Mouse (Mus musculus) MEL (cell line): ENCODE data around the gene Gp2. TPM values are rescaled to one million over a fixed set of nuclear protein-coding genes. Genes with fewer than 3 reads are reported as not detected.

Source experiments
- DNase-seq: peaks from one replicate; pipeline ENCODE4 v3.0.0; 2011; ENCODE audit warnings: low read depth, low spot score
- H3K27ac ChIP-seq: 2 replicates; pipeline ENCODE4 v1.5.1; 2012; ENCODE audit warnings: low read depth, mild to moderate bottlenecking, control low read depth, low read length, moderate library complexity; ENCODE audit not compliant: control insufficient read depth
- H3K27me3 ChIP-seq, 2 experiments: fragments of 150-350 bp in 1 of 2; sonication (generic) in 1 of 2; 2 replicates each; pipeline ENCODE4 v1.6.1; 2012; ENCODE audit warnings: low read length in 2 of 2, mild to moderate bottlenecking in 2 of 2, improper control_type of control experiment in 1 of 2, moderate library complexity in 1 of 2; ENCODE audit not compliant: insufficient read depth in 2 of 2, control insufficient read depth in 1 of 2
- H3K36me3 ChIP-seq, 2 experiments: 2 replicates each; pipeline ENCODE4 v1.6.1; 2012 to 2014; ENCODE audit warnings: low read length in 2 of 2, improper control_type of control experiment in 1 of 2, inconsistent platforms in 1 of 2, mild to moderate bottlenecking in 1 of 2; ENCODE audit not compliant: insufficient read depth in 2 of 2, control insufficient read depth in 1 of 2
- H3K4me1 ChIP-seq, 2 experiments: fragments of 150-350 bp in 1 of 2; sonication (generic) in 1 of 2; 2 replicates each; pipeline ENCODE4 v1.6.1; 2012; ENCODE audit warnings: low read length in 2 of 2, improper control_type of control experiment in 1 of 2, mild to moderate bottlenecking in 1 of 2; ENCODE audit not compliant: insufficient read depth in 2 of 2, control insufficient read depth in 1 of 2
- H3K4me3 ChIP-seq, 2 experiments: fragments of 150-350 bp in 1 of 2; sonication (generic) in 1 of 2; 2 replicates each; pipeline ENCODE4 v1.5.1; 2012; ENCODE audit warnings: low read depth in 2 of 2, low read length in 2 of 2, mild to moderate bottlenecking in 2 of 2, moderate library complexity in 2 of 2, control low read depth in 1 of 2, improper control_type of control experiment in 1 of 2; ENCODE audit not compliant: control insufficient read depth in 1 of 2, insufficient read depth in 1 of 2
- H3K79me2 ChIP-seq: 2 replicates; pipeline ENCODE4 v1.6.1; 2012; ENCODE audit warnings: mild to moderate bottlenecking, low read length, moderate library complexity; ENCODE audit not compliant: control insufficient read depth, poor library complexity, insufficient read depth
- H3K9ac ChIP-seq: 2 replicates; pipeline ENCODE4 v1.6.1; 2012; ENCODE audit warnings: low read depth, mild to moderate bottlenecking, control low read depth, low read length, moderate library complexity; ENCODE audit not compliant: control insufficient read depth, poor library complexity, severe bottlenecking
- H3K9me3 ChIP-seq: fragments of 150-350 bp; sonication (generic); replicated peaks from 2 replicates; pipeline ENCODE4 v1.6.1; 2012; ENCODE audit warnings: mild to moderate bottlenecking, low read length, improper control_type of control experiment, moderate library complexity; ENCODE audit not compliant: insufficient read depth
- BHLHE40 ChIP-seq: IDR thresholded peaks from 2 replicates; pipeline ENCODE4 v1.6.1; 2012; ENCODE audit warnings: low read depth, mild to moderate bottlenecking, inconsistent platforms, low read length, improper control_type of control experiment, borderline replicate concordance
- CHD1 ChIP-seq: IDR thresholded peaks from 2 replicates; pipeline ENCODE4 v1.6.1; 2012; ENCODE audit warnings: low read depth, mild to moderate bottlenecking, inconsistent platforms, low read length, improper control_type of control experiment
- CTCF ChIP-seq, 3 experiments: IDR thresholded peaks in 2 of 3; conservative IDR thresholded peaks in 1 of 3; 2 replicates each; pipeline ENCODE4 v1.5.1; 2011 to 2012; ENCODE audit warnings: low read length in 3 of 3, low read depth in 2 of 3, mild to moderate bottlenecking in 2 of 3, improper control_type of control experiment in 1 of 3, inconsistent platforms in 1 of 3, mixed read lengths in 1 of 3, moderate library complexity in 1 of 3; ENCODE audit not compliant: control insufficient read depth in 1 of 3, insufficient read depth in 1 of 3, poor library complexity in 1 of 3, severe bottlenecking in 1 of 3
- E2F4 ChIP-seq: IDR thresholded peaks from 2 replicates; pipeline ENCODE4 v1.6.1; 2011; ENCODE audit warnings: low read depth, low read length, improper control_type of control experiment, borderline replicate concordance
- ELF1 ChIP-seq: IDR thresholded peaks from 2 replicates; pipeline ENCODE4 v1.6.1; 2014; ENCODE audit warnings: low read depth, mild to moderate bottlenecking, inconsistent platforms, low read length, improper control_type of control experiment, moderate library complexity
- EP300 ChIP-seq, 2 experiments: IDR thresholded peaks; 2 replicates each; pipeline ENCODE4 v1.6.1; 2011; ENCODE audit warnings: improper control_type of control experiment in 2 of 2, low read length in 2 of 2, low read depth in 1 of 2, mild to moderate bottlenecking in 1 of 2
- ETS1 ChIP-seq: IDR thresholded peaks from 2 replicates; pipeline ENCODE4 v1.6.1; 2012; ENCODE audit warnings: low read depth, mild to moderate bottlenecking, inconsistent platforms, low read length, improper control_type of control experiment, moderate library complexity
- GABPA ChIP-seq: IDR thresholded peaks from 2 replicates; pipeline ENCODE4 v1.6.1; 2012; ENCODE audit warnings: low read depth, mild to moderate bottlenecking, inconsistent platforms, low read length, improper control_type of control experiment, moderate library complexity
- HCFC1 ChIP-seq: IDR thresholded peaks from 2 replicates; pipeline ENCODE4 v1.6.1; 2012; ENCODE audit warnings: low read depth, mild to moderate bottlenecking, inconsistent platforms, low read length, improper control_type of control experiment, moderate library complexity
- JUND ChIP-seq: IDR thresholded peaks from 2 replicates; pipeline ENCODE4 v1.6.1; 2011; ENCODE audit warnings: low read depth, mild to moderate bottlenecking, improper control_type of control experiment, low read length
- MAFK ChIP-seq: IDR thresholded peaks from 2 replicates; pipeline ENCODE4 v1.6.1; 2011; ENCODE audit warnings: low read depth, mild to moderate bottlenecking, low read length, improper control_type of control experiment, borderline replicate concordance
- MAX ChIP-seq: IDR thresholded peaks from 2 replicates; pipeline ENCODE4 v1.6.1; 2011; ENCODE audit warnings: low read length, improper control_type of control experiment
- MEF2A ChIP-seq: IDR thresholded peaks from 2 replicates; pipeline ENCODE4 v1.6.1; 2014; ENCODE audit warnings: low read depth, mild to moderate bottlenecking, inconsistent platforms, low read length, improper control_type of control experiment; ENCODE audit not compliant: poor library complexity, insufficient replicate concordance, severe bottlenecking; ENCODE audit errors: extremely low read depth
- MXI1 ChIP-seq: IDR thresholded peaks from 2 replicates; pipeline ENCODE4 v1.6.1; 2011; ENCODE audit warnings: mild to moderate bottlenecking, low read depth, low read length, improper control_type of control experiment
- MYB ChIP-seq: IDR thresholded peaks from 2 replicates; pipeline ENCODE4 v1.6.1; 2011; ENCODE audit warnings: mild to moderate bottlenecking, low read depth, low read length, improper control_type of control experiment
- POLR2AphosphoS2 ChIP-seq: IDR thresholded peaks from 2 replicates; pipeline ENCODE4 v1.6.1; 2011; ENCODE audit warnings: low read length, improper control_type of control experiment
- SIN3A ChIP-seq: IDR thresholded peaks from 2 replicates; pipeline ENCODE4 v1.6.1; 2012; ENCODE audit warnings: low read length, improper control_type of control experiment, inconsistent platforms
- SMC3 ChIP-seq: IDR thresholded peaks from 2 replicates; pipeline ENCODE4 v1.6.1; 2011; ENCODE audit warnings: low read depth, low read length, improper control_type of control experiment
- TBP ChIP-seq: IDR thresholded peaks from 2 replicates; pipeline ENCODE4 v1.8.0; 2011; ENCODE audit warnings: low read depth, low read length, improper control_type of control experiment
- ZC3H11A ChIP-seq: IDR thresholded peaks from 2 replicates; pipeline ENCODE4 v1.6.1; 2012; ENCODE audit warnings: low read depth, mild to moderate bottlenecking, inconsistent platforms, low read length, improper control_type of control experiment
- ZMIZ1 ChIP-seq: IDR thresholded peaks from 2 replicates; pipeline ENCODE4 v1.6.1; 2012; ENCODE audit warnings: low read depth, mild to moderate bottlenecking, inconsistent platforms, low read length, improper control_type of control experiment, moderate library complexity
- ZNF384 ChIP-seq: IDR thresholded peaks from 2 replicates; pipeline ENCODE4 v1.6.1; 2012; ENCODE audit warnings: low read depth, mild to moderate bottlenecking, inconsistent platforms, low read length, improper control_type of control experiment
- polyA plus RNA-seq, 2 experiments: library from polyadenylated mRNA; stranded (reverse) in 1 of 2; unstranded in 1 of 2; fragments of >175 nt in 1 of 2; fragments of >200 nt in 1 of 2; gene quantifications; 2 replicates each; pipeline versions ENCODE4 v1.2.1 to v1.2.4; 2012; ENCODE audit warnings: low replicate concordance in 2 of 2, low read depth in 1 of 2; ENCODE audit not compliant: insufficient read length in 2 of 2, insufficient read depth in 1 of 2, missing spikeins in 1 of 2
- total RNA-seq: library from RNA; depleted of rRNA; stranded (reverse); fragments of 300-350 nt; gene quantifications from 2 replicates; pipeline ENCODE4 v1.2.3, GENCODE M21; 2012; rRNA removed

The Gp2 gene
- total and polyA plus RNA-seq, 3 experiments: not detected

DNA sequence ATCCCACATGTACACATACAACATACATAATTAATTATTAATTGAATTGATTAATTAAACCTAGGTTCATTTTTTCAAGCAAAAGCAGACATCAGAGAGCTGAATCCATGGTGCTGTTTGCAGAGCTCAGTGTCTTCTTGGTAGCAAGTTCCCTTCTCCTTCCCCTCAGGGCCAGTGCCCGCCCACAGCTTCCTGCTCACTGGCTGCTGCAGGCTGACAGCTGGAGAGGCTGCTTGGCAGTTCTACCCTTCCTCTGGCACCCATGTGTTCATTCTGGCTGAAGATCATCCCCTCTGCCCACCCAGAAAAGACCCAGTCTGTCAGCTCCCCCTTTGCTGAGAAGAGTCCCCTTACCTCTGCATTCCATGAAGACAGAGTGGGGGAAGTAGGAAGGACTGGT lies 40.6 kb downstream of the Gp2 start:
- H3K79me2 ChIP-seq: no peaks in the 10 kb centered on the region
- H3K9ac ChIP-seq: no peak overlapping the region
- H3K27me3 ChIP-seq: no peaks in the 10 kb centered on the region
- H3K36me3 ChIP-seq: no peaks in the 10 kb centered on the region
- no peaks in the 10 kb centered on the region for H3K9me3 ChIP-seq
- DNase-seq: no peak
- TF ChIP-seq MAFK: no peak
- no peak for TF ChIP-seq TBP
- no peak for TF ChIP-seq MEF2A
- TF ChIP-seq, all 39 proteins: peak for 0
- Histone ChIP-seq H3K27ac (no peak overlapping the region), H3K4me1 (no peaks in the 10 kb centered on the region), H3K4me3 (no peak overlapping the region)

DNA sequence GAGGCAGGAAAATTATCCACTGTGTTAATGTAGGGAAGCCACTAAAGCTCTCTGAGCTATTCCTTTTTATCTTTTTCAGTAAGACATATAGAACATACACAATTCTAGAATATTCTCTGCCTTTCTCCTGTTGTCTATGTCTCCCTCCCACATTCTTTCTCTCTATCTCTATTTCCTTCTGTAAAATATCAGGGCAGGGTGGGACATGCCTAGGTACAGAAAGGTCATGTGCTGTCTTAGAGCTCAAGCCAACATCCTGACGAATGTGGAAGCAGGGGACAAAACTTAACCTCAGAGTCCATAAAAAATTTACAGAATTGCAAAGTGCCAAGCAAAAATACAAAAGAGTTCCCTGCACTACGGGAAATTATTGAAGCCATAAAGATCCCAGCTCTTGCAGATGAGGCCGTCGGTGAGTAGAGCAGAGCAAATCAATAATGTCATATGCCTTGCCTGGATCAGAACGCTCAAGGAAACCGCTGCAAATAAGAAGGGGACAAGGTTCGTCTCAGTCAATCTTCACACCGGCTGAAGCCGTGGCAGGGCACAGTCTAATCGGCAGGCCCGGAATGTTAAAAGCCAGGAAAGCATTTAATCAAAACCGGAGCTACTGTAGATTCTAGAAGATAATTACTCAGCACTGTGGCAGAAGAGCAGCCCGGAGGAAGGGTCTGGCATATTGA lies 64.9 kb downstream of the Gp2 start:
- H3K79me2 ChIP-seq: no peaks in the 10 kb centered on the region
- TF ChIP-seq MEF2A (no peak), JUND (no peak), GABPA (no peak), ELF1 (no peak), ZMIZ1 (no peak), ZC3H11A (no peak), SMC3 (no peak), CHD1 (no peak), MYB (no peak), POLR2AphosphoS2 (no peak), E2F4 (no peak), MAX (no peak), MXI1 (no peak), ZNF384 (no peak), HCFC1 (no peak), CTCF (IDR thresholded peaks at IDR 0.05 in 2 of 3, conservative IDR thresholded peaks at IDR 0.05 in 1 of 3; ENCODE audit: control insufficient read depth in 1 of 3, insufficient read depth in 1 of 3, low read depth in 2 of 3, low read length in 3 of 3, poor library complexity in 1 of 3, severe bottlenecking in 1 of 3) (no peak), ETS1 (no peak), EP300 (IDR thresholded peaks at IDR 0.05; ENCODE audit: low read depth in 1 of 2, low read length in 2 of 2) (no peak), SIN3A (no peak), BHLHE40 (no peak)
- H3K9ac ChIP-seq: no peak overlapping the region
- no peaks in the 10 kb centered on the region for H3K27me3 ChIP-seq
- no peak for DNase-seq
- H3K9me3 ChIP-seq: no peaks in the 10 kb centered on the region
- no peaks in the 10 kb centered on the region for H3K4me1 ChIP-seq
- no peak overlapping the region for H3K4me3 ChIP-seq
- no peaks in the 10 kb centered on the region for H3K36me3 ChIP-seq
- H3K27ac ChIP-seq: no peak overlapping the region

Other genes with a start within 250 kb of the Gp2 start
- not detected in 2 replicates for gene Umod, start 20.0 kb upstream of the Gp2 start, total RNA-seq
- gene Umod, start 20.0 kb upstream of the Gp2 start, polyA plus RNA-seq: not detected
- not detected in 2 replicates for gene Acsm5, start 60.2 kb upstream of the Gp2 start, total RNA-seq
- not detected for gene Acsm5, start 60.2 kb upstream of the Gp2 start, polyA plus RNA-seq
- 0.12 TPM in 1 of 2 replicates, not detected in the other for gene Pdilt, start 64.2 kb upstream of the Gp2 start, total RNA-seq
- not detected for gene Pdilt, start 64.2 kb upstream of the Gp2 start, polyA plus RNA-seq
- not detected in 2 replicates for gene Acsm2, start 95.1 kb upstream of the Gp2 start, total RNA-seq
- not detected for gene Acsm2, start 95.1 kb upstream of the Gp2 start, polyA plus RNA-seq
- gene Acsm1, start 147.7 kb upstream of the Gp2 start, total RNA-seq: not detected in 2 replicates
- not detected for gene Acsm1, start 147.7 kb upstream of the Gp2 start, polyA plus RNA-seq
- not detected in 2 replicates for gene Acsm4, start 230.7 kb upstream of the Gp2 start, total RNA-seq
- not detected for gene Acsm4, start 230.7 kb upstream of the Gp2 start, polyA plus RNA-seq